Mouse (Mus musculus): ENCODE results near the gene Hrc.

- TF ChIP-seq E2F4 (IDR thresholded peaks at IDR 0.05; ENCODE audit: insufficient replicate concordance, low read depth, low read length) (no peak), CTCF (conservative IDR thresholded peaks at IDR 0.05 in 1 of 2, IDR thresholded peaks at IDR 0.05 in 1 of 2; ENCODE audit: low read depth in 2 of 2, low read length in 2 of 2) (peak; percentile 50 to 79), EP300 (IDR thresholded peaks at IDR 0.05; ENCODE audit: low read length) (no peak), TCF12 (IDR thresholded peaks at IDR 0.05; ENCODE audit: low read depth, low read length) (no peak), POLR2A (IDR thresholded peaks at IDR 0.05; ENCODE audit: low read depth, low read length) (no peak), CHD2 (IDR thresholded peaks at IDR 0.05; ENCODE audit: low read length) (no peak), MXI1 (IDR thresholded peaks at IDR 0.05; ENCODE audit: low read depth, low read length) (no peak)
Observed at GRCm38 (mm10) chr7:45305275-45305674, 29.8 kb upstream of the Hrc start.
